Mouse (Mus musculus): ENCODE results near the gene Gm11562.

The Gm11562 gene

DNA sequence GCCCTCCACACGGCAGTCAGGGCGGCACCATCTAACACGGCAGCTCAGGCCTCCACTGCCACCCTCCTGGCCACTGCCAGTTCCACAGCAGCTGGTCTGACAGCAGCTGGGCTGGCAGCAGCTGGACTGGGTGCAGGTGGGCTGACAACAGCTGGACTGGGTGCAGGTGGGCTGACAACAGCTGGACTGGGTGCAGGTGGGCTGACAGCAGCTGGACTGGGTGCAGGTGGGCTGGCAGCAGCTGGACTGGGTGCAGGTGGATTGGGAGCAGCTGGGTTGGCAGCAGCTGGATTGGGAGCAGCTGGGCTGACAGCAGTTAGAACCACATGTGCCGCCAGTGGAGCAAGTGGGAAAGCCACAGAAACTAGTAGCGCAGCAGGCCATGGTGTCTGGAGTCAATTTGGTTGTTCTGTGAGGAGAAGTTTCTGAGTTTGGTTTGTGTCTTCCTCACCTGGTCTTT is 37.0 kb downstream of the Gm11562 start, which contains the start of gene Krtap1-4:
Gene Krtap1-4, minus strand, starts transcription at position 410 of the 460 bp plus-strand sequence.
- no peak for DNase-seq

DNA sequence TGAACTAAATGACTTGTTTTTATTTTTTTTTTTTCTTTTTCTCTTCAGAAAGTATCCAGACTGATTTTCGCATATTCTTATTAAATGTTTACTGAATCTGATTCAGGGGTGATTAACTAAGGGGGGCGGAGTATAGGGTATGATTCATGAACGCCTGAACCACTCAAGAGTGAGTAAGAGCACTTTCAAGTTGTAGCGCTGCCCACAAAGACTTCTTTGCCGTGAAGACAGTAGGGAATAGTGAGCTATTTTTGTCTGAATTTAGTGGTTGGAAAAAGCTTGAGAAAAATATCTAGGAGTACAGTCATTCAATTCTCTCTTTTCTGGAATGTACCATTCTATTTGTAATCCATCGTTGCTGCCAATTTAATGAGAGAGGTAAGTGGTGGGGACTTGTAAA is 38.7 kb downstream of the Gm11562 start:
- no peak for DNase-seq

DNA sequence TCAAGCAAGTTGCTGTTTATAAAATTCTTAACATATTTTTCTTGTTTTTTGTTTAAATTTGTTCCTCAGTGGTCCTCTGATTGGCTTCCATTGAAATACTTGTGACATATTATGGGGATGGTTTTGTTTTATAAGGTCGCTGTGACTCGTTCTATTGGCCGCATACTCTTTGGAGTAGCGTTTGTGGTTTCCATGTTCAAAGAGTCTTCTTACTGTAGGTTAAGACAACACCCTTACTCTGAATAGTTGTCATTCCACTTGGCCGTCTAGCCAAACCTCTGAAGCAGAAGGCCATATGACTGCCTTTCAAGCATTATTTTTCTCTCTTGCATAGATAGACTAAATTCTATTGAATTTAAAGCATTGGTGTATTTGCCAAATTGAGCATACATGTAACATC is 39.2 kb downstream of the Gm11562 start:
- no peak for DNase-seq

DNA sequence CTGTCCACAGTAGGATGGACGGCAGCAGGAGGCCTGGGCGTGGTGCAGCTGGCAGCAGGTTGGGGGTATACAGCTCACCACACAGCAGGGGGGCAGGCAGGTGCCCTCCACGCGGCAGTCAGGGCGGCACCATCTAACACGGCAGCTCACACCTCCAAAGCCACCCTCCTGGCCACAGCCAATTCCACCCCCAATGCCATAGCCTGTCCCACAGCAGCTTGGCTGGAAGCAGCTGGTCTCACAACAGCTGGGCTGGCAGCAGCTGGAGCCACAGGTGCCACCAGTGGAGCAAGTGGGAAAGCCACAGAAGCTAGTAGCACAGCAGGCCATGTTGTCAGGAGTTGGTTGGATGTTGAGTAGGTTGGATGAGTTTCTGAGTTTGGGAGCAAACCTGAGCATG is 39.6 kb downstream of the Gm11562 start, which contains the start of gene Krtap1-5:
Gene Krtap1-5, minus strand, starts transcription at position 381 of the 400 bp plus-strand sequence.
- no peak for DNase-seq

DNA sequence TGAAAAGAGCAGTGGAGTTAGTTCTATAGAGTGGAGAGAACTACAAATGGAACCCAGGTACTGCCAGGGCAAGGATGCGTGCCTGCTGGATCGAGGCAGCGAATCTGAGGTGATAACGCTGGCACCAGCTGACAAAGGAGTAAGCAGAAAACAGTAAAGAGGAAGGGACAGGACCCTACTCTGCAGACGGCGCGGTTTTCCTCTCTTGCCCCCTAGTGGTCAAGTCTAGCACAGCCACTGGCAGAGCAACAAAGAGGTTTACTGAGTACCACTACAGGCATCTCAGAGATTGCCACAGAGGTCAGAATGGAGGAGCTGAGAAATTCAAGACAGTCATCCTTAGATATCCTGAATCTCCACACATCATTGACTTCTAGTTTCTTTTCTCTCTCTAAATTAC is 46.1 kb downstream of the Gm11562 start:
- DNase-seq = peak; percentile 83

DNA sequence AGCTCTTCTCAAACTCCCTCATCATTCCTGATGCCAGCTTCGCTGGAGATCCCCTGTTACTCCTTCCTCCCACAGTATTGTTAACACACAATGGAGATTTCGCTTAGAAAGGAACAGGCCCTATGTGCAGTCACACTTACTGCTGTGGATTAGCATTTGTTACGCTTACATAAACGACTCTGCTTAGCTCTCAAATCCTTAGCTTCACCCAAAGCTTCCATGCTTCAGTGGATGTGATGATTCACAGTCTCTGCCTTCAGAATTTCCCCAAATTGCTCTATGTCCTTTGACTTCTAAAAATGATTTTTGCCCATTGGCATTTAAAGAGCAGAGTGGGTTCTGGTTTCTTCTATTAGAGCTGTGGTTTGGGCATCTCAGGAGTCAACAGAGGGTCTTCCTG is 47.1 kb downstream of the Gm11562 start:
- no peak for DNase-seq

Measured in kidney, postnatal 10 days (tissue).